ENCODE assay signal across 12 mouse cellular contexts in the genomic region with DNA sequence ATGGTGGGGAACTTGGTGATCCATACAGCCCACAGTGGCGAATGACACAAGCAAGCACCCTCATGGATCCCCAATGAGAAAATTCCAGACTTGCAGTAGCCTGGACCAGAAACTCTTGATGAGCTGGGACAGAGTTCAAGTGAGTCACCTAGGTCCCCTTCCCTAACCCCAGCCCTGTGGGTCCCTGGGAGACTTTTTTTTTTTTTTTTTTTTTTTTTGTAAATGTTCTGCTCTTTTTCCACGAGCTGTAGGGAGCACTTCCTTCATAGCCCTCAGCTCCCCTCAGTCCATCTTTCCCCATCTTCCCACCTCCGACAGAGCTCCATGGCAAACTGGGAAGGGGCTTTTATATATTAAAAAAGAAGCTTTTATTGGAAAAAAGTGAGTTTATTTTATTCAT. TPM values are rescaled to one million over a fixed set of nuclear protein-coding genes. Genes with fewer than 3 reads are reported as not detected.
DNase-seq lines count a peak whose midpoint lies in the region; ATAC-seq and TF ChIP-seq lines count a peak whose summit lies in the region.
"Had no signal": no experiment of that assay in that cellular context is flagged by ENCODE, and none has a peak within 500 bp of the region (broad histone marks: within the 10 kb centered on the region; RNA-seq: fewer than 3 reads in every experiment).

No protein-coding gene starts in this region.

- H3K9me3 ChIP-seq in embryonic facial prominence, embryonic 13.5 days: no peaks in the 10 kb centered on the region
- no peaks in the 10 kb centered on the region for H3K9me3 ChIP-seq in hindbrain, embryonic 10.5 days
- H3K9me3 ChIP-seq in midbrain, embryonic 13.5 days: no peaks in the 10 kb centered on the region

- no peak for DNase-seq in left cerebral cortex, adult 2 months (ENCODE audit: extremely low spot score in 1 of 2, low spot score in 2 of 2)
- DNase-seq in left cerebral cortex, postnatal 4 days: no peak
- no peak for DNase-seq in hindbrain, embryonic 10.5 days (ENCODE audit: low spot score)
- DNase-seq in adrenal gland, adult (ENCODE audit: inconsistent age in 2 of 2, low spot score in 1 of 2): no peak
- DNase-seq in thymus, postnatal 4 days: no peak
- no peak for DNase-seq in spleen, adult 18-20 months

- no peak for ATAC-seq in embryonic facial prominence, embryonic 13.5 days (ENCODE audit: insufficient number of reproducible peaks, insufficient read depth, low FRiP score, low TSS enrichment, low read depth)
- ATAC-seq in midbrain, embryonic 13.5 days: no peak

- peak overlapping the region; percentile 97 for H3K9ac ChIP-seq in embryonic facial prominence, embryonic 13.5 days
- H3K9ac ChIP-seq in midbrain, embryonic 13.5 days (replicated peaks): peak overlapping the region; percentile 51

- peaks cover 11% of the 10 kb centered on the region for H3K27me3 ChIP-seq in embryonic facial prominence, embryonic 13.5 days
- peaks cover 16% of the 10 kb centered on the region for H3K27me3 ChIP-seq in hindbrain, embryonic 10.5 days (ENCODE audit: insufficient read depth, poor library complexity, severe bottlenecking)
- H3K27me3 ChIP-seq in midbrain, embryonic 13.5 days: peaks cover 25% of the 10 kb centered on the region

- peak overlapping the region; percentile 7; the same call in 1 of the 2 replicates for H3K27ac ChIP-seq in left cerebral cortex, adult 2 months
- H3K27ac ChIP-seq in embryonic facial prominence, embryonic 13.5 days: no peak overlapping the region
- peak overlapping the region; percentile 100 for H3K27ac ChIP-seq in hindbrain, embryonic 10.5 days
- no peak overlapping the region for H3K27ac ChIP-seq in midbrain, embryonic 13.5 days

- WGBS in embryonic facial prominence, embryonic 13.5 days: 47% methylated on average over 3 of the region's 3 CpGs
- 43% methylated on average over 3 of the region's 3 CpGs for WGBS in hindbrain, embryonic 10.5 days
- 56% methylated on average over 3 of the region's 3 CpGs for WGBS in midbrain, embryonic 13.5 days

- TF ChIP-seq CTCF in left cerebral cortex, adult 2 months (IDR thresholded peaks at IDR 0.05): no peak

- H3K36me3 ChIP-seq in embryonic facial prominence, embryonic 13.5 days: peaks cover 22% of the 10 kb centered on the region
- H3K36me3 ChIP-seq in hindbrain, embryonic 10.5 days: peaks cover 36% of the 10 kb centered on the region
- H3K36me3 ChIP-seq in midbrain, embryonic 13.5 days: peaks cover 2% of the 10 kb centered on the region

- H3K4me2 ChIP-seq in embryonic facial prominence, embryonic 13.5 days: peak overlapping the region; percentile 90
- peak overlapping the region; percentile 72 for H3K4me2 ChIP-seq in midbrain, embryonic 13.5 days (replicated peaks)

- intact Hi-C loops in left cerebral cortex, adult 2 months (cut with DNase I): loop anchor here (5.0 to 10.0 kb wide), 3 partner anchors 128 to 245 kb away; a partner anchor contains a TSS
- intact Hi-C loops in left cerebral cortex, postnatal 4 days (cut with DNase I): no loop called here

- no peak overlapping the region for H3K4me3 ChIP-seq in left cerebral cortex, adult 2 months
- peak overlapping the region; percentile 86 for H3K4me3 ChIP-seq in embryonic facial prominence, embryonic 13.5 days
- H3K4me3 ChIP-seq in hindbrain, embryonic 10.5 days: peak overlapping the region; percentile 82
- H3K4me3 ChIP-seq in midbrain, embryonic 13.5 days (replicated peaks): peak overlapping the region; percentile 58; the same call in 1 of the 2 replicates

- H3K4me1 ChIP-seq in embryonic facial prominence, embryonic 13.5 days: peaks cover 42% of the 10 kb centered on the region
- H3K4me1 ChIP-seq in hindbrain, embryonic 10.5 days (replicated peaks): peaks cover 65% of the 10 kb centered on the region
- H3K4me1 ChIP-seq in midbrain, embryonic 13.5 days (replicated peaks): peaks cover 50% of the 10 kb centered on the region

RNA-seq across cellular contexts. Expression of a gene that starts 2.4 kb away (rescaled TPM):
- total RNA-seq in left cerebral cortex, adult 2 months (2021): 10 to 100 TPM; 47.9 to 59.9 TPM
- total RNA-seq in left cerebral cortex, postnatal 4 days (2021): 10 to 100 TPM; 10.8 to 12.2 TPM
- polyA plus RNA-seq in embryonic facial prominence, embryonic 13.5 days (2015; fragmentation: Nextera tagmentation; extraction: Ambion mirVana): 0.18 and 0.32 TPM in 2 replicates
- 0.48 and 0.95 TPM in 2 replicates for polyA plus RNA-seq in hindbrain, embryonic 10.5 days (2016; fragmentation: Nextera tagmentation; extraction: Ambion mirVana)
- 0.36 and 0.54 TPM in 2 replicates for polyA plus RNA-seq in midbrain, embryonic 13.5 days (2015; fragmentation: Nextera tagmentation; extraction: Ambion mirVana)
- total RNA-seq: heart, postnatal 14 days; neutrophil, adult 5-6 weeks had no signal

RNA-seq across cellular contexts. Expression of a gene that starts 2.6 kb away (rescaled TPM):
- 10 to 100 TPM; 16.5 to 21.5 TPM for total RNA-seq in left cerebral cortex, adult 2 months (2021)
- total RNA-seq in left cerebral cortex, postnatal 4 days (2021): 10 to 100 TPM; 40.6 to 45.4 TPM
- polyA plus RNA-seq in embryonic facial prominence, embryonic 13.5 days (2015; fragmentation: Nextera tagmentation; extraction: Ambion mirVana): 1,381 and 1,602 TPM in 2 replicates
- polyA plus RNA-seq in hindbrain, embryonic 10.5 days (2016; fragmentation: Nextera tagmentation; extraction: Ambion mirVana): 1,375 and 1,717 TPM in 2 replicates
- polyA plus RNA-seq in midbrain, embryonic 13.5 days (2015; fragmentation: Nextera tagmentation; extraction: Ambion mirVana): 322 and 354 TPM in 2 replicates

RNA-seq across cellular contexts. Expression of a gene that starts 16.0 kb away (rescaled TPM):
- not detected for total RNA-seq in left cerebral cortex, adult 2 months (2021)
- total RNA-seq in left cerebral cortex, postnatal 4 days (2021): not detected
- 0.39 and 0.61 TPM in 2 replicates for polyA plus RNA-seq in embryonic facial prominence, embryonic 13.5 days (2015; fragmentation: Nextera tagmentation; extraction: Ambion mirVana)
- 0.18 and 0.25 TPM in 2 replicates for polyA plus RNA-seq in hindbrain, embryonic 10.5 days (2016; fragmentation: Nextera tagmentation; extraction: Ambion mirVana)
- polyA plus RNA-seq in midbrain, embryonic 13.5 days (2015; fragmentation: Nextera tagmentation; extraction: Ambion mirVana): 0.38 TPM in 1 of 2 replicates, not detected in the other
- total RNA-seq: adrenal gland, postnatal 36 days; heart, postnatal 14 days; layer of hippocampus, adult 8-10 months had no signal

RNA-seq across cellular contexts. Expression of a gene that starts 46.2 kb away (rescaled TPM):
- total RNA-seq in left cerebral cortex, adult 2 months (2021): 100 to 1,000 TPM; 553 to 561 TPM
- total RNA-seq in left cerebral cortex, postnatal 4 days (2021): 100 to 1,000 TPM; 134 to 158 TPM
- 34.2 and 41.9 TPM in 2 replicates for polyA plus RNA-seq in embryonic facial prominence, embryonic 13.5 days (2015; fragmentation: Nextera tagmentation; extraction: Ambion mirVana)
- 36.3 and 39.4 TPM in 2 replicates for polyA plus RNA-seq in hindbrain, embryonic 10.5 days (2016; fragmentation: Nextera tagmentation; extraction: Ambion mirVana)
- 21.4 and 26.4 TPM in 2 replicates for polyA plus RNA-seq in midbrain, embryonic 13.5 days (2015; fragmentation: Nextera tagmentation; extraction: Ambion mirVana)

Comparison
In these comparisons a context has a peak if more than half of its experiments do, and no peak if none do; other contexts are left out.
1. H3K27ac ChIP-seq: peak in left cerebral cortex, adult 2 months (single experiment) and hindbrain, embryonic 10.5 days (single experiment); none in embryonic facial prominence, embryonic 13.5 days (single experiment) and midbrain, embryonic 13.5 days (single experiment).